Mouse (Mus musculus): ENCODE data around the gene Ddx52. TPM values are rescaled to one million over a fixed set of nuclear protein-coding genes. Genes with fewer than 3 reads are reported as not detected.

Ddx52 gene
- 19.0 and 23.8 TPM in 2 replicates for polyA plus RNA-seq (2014; fragmentation: Nextera tagmentation; extraction: Ambion mirVana)

- WGBS: 2% methylated on average over 49 of the region's 49 CpGs
- Histone ChIP-seq H3K9ac (replicated peaks; ENCODE audit: low read depth, low read length) (peak within 1 kb of the TSS; percentile 80), H3K4me1 (ENCODE audit: control insufficient read depth, insufficient read depth, low read length) (peaks cover 7% of the 10 kb centered on the region), H3K4me2 (ENCODE audit: low read depth, low read length) (peak within 1 kb of the TSS; percentile 54), H3K9me3 (ENCODE audit: control insufficient read depth, low read length) (no peaks in the 10 kb centered on the region), H3K4me3 (ENCODE audit: low read depth, low read length) (peak within 1 kb of the TSS; percentile 85), H3K27me3 (ENCODE audit: control insufficient read depth, insufficient read depth, low read length) (no peaks in the 10 kb centered on the region), H3K36me3 (ENCODE audit: control insufficient read depth, insufficient read depth, low read length) (peaks cover 31% of the 10 kb centered on the region), H3K27ac (ENCODE audit: low read depth, low read length) (peak within 1 kb of the TSS; percentile 60)
- ATAC-seq (ENCODE audit: low read depth): peak; percentile 94
These were observed at the start of gene Ddx52 for GRCm38 (mm10) chr11:83941950-83942840. Ddx52 (plus strand) TSS chr11:83942062.

- Histone ChIP-seq H3K4me3 (ENCODE audit: low read depth, low read length) (no peak overlapping the region), H3K27ac (ENCODE audit: low read depth, low read length) (no peak overlapping the region), H3K4me2 (ENCODE audit: low read depth, low read length) (no peak overlapping the region), H3K27me3 (ENCODE audit: control insufficient read depth, insufficient read depth, low read length) (no peaks in the 10 kb centered on the region), H3K4me1 (ENCODE audit: control insufficient read depth, insufficient read depth, low read length) (no peaks in the 10 kb centered on the region), H3K9me3 (ENCODE audit: control insufficient read depth, low read length) (no peaks in the 10 kb centered on the region), H3K36me3 (ENCODE audit: control insufficient read depth, insufficient read depth, low read length) (no peaks in the 10 kb centered on the region), H3K9ac (replicated peaks; ENCODE audit: low read depth, low read length) (no peak overlapping the region)
- ATAC-seq (ENCODE audit: low read depth): no peak
- WGBS: 84% methylated on average over 9 of the region's 9 CpGs
These were observed 48.5 kb upstream of the Ddx52 start for GRCm38 (mm10) chr11:83893325-83893724.

DNA sequence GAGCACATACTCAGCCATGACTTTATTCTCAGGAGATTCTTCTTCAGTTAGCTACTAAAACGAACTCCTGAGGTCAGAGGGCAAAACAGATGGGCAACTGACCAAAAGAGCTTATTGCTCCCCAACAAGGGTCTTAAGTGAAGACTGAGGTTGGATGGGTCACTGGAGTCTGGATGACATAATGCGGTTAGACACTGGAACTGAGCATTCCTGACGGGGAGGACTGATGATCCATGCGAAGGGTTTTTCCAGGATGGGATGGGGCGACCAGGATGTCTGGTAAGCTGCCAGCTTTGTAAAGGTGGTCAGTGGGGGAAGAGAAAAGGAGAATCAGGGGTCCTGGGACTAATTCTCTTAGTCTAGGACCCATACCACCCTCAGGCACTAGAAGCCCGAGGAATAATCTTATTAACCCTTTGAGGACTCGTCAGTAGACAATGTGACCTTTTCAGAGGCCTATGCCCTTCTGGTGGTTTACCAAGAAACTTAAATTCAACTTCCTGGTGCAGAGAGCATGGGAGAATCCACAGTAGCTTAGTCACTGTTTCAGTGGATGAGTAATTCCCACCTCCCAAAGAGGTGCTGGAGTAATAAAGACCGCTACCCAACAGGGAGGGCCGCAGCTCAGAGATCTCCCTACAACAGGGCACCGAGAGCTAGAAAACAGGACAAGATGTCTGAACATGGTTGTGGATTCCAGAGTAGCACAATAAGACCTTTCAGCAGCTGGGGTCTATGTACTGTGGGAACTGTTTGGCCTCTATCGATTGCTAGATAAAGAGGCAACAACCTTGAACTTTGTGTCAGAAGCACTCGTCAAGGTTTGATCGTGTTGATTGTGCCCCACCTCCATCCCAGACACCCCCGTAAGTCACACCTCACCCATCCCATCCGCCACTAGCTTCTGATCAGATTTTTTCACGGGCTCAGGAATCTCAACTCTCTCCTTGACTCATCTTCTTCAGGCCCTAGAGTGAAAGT lies 45.1 kb upstream of the Ddx52 start:
- Histone ChIP-seq H3K4me2 (ENCODE audit: low read depth, low read length) (no peak overlapping the region), H3K27me3 (ENCODE audit: control insufficient read depth, insufficient read depth, low read length) (no peaks in the 10 kb centered on the region), H3K9me3 (ENCODE audit: control insufficient read depth, low read length) (no peaks in the 10 kb centered on the region), H3K4me3 (ENCODE audit: low read depth, low read length) (no peak overlapping the region), H3K27ac (ENCODE audit: low read depth, low read length) (no peak overlapping the region), H3K9ac (replicated peaks; ENCODE audit: low read depth, low read length) (no peak overlapping the region), H3K4me1 (ENCODE audit: control insufficient read depth, insufficient read depth, low read length) (no peaks in the 10 kb centered on the region), H3K36me3 (ENCODE audit: control insufficient read depth, insufficient read depth, low read length) (no peaks in the 10 kb centered on the region)
- 91% methylated on average over 16 of the region's 16 CpGs for WGBS
- ATAC-seq (ENCODE audit: low read depth): no peak

GRCm38 (mm10) chr11:83897569-83897968 lies 44.3 kb upstream of the Ddx52 start:
- no peak for ATAC-seq (ENCODE audit: low read depth)
- Histone ChIP-seq H3K27me3 (ENCODE audit: control insufficient read depth, insufficient read depth, low read length) (no peaks in the 10 kb centered on the region), H3K27ac (ENCODE audit: low read depth, low read length) (no peak overlapping the region), H3K9ac (replicated peaks; ENCODE audit: low read depth, low read length) (no peak overlapping the region), H3K4me1 (ENCODE audit: control insufficient read depth, insufficient read depth, low read length) (no peaks in the 10 kb centered on the region), H3K4me2 (ENCODE audit: low read depth, low read length) (no peak overlapping the region), H3K4me3 (ENCODE audit: low read depth, low read length) (no peak overlapping the region), H3K9me3 (ENCODE audit: control insufficient read depth, low read length) (no peaks in the 10 kb centered on the region), H3K36me3 (ENCODE audit: control insufficient read depth, insufficient read depth, low read length) (no peaks in the 10 kb centered on the region)
- 77% methylated on average over 7 of the region's 7 CpGs for WGBS

GRCm38 (mm10) chr11:83902812-83903211 lies 39.0 kb upstream of the Ddx52 start:
- H3K9me3 ChIP-seq (ENCODE audit: control insufficient read depth, low read length): no peaks in the 10 kb centered on the region
- H3K27me3 ChIP-seq (ENCODE audit: control insufficient read depth, insufficient read depth, low read length): no peaks in the 10 kb centered on the region
- no peak for ATAC-seq (ENCODE audit: low read depth)
- 86% methylated on average over 3 of the region's 3 CpGs for WGBS
- no peak overlapping the region for H3K27ac ChIP-seq (ENCODE audit: low read depth, low read length)
- H3K4me2 ChIP-seq (ENCODE audit: low read depth, low read length): no peak overlapping the region
- H3K9ac ChIP-seq (replicated peaks; ENCODE audit: low read depth, low read length): no peak overlapping the region
- H3K4me3 ChIP-seq (ENCODE audit: low read depth, low read length): no peak overlapping the region
- no peaks in the 10 kb centered on the region for H3K4me1 ChIP-seq (ENCODE audit: control insufficient read depth, insufficient read depth, low read length)
- no peaks in the 10 kb centered on the region for H3K36me3 ChIP-seq (ENCODE audit: control insufficient read depth, insufficient read depth, low read length)

GRCm38 (mm10) chr11:83905756-83906155 lies 36.1 kb upstream of the Ddx52 start:
- H3K4me1 ChIP-seq (ENCODE audit: control insufficient read depth, insufficient read depth, low read length): no peaks in the 10 kb centered on the region
- H3K4me2 ChIP-seq (ENCODE audit: low read depth, low read length): no peak overlapping the region
- H3K9me3 ChIP-seq (ENCODE audit: control insufficient read depth, low read length): no peaks in the 10 kb centered on the region
- WGBS: 53% methylated on average over 5 of the region's 5 CpGs
- no peak for ATAC-seq (ENCODE audit: low read depth)
- no peaks in the 10 kb centered on the region for H3K27me3 ChIP-seq (ENCODE audit: control insufficient read depth, insufficient read depth, low read length)
- no peak overlapping the region for H3K27ac ChIP-seq (ENCODE audit: low read depth, low read length)
- no peaks in the 10 kb centered on the region for H3K36me3 ChIP-seq (ENCODE audit: control insufficient read depth, insufficient read depth, low read length)
- no peak overlapping the region for H3K9ac ChIP-seq (replicated peaks; ENCODE audit: low read depth, low read length)
- no peak overlapping the region for H3K4me3 ChIP-seq (ENCODE audit: low read depth, low read length)

GRCm38 (mm10) chr11:83908376-83908775 lies 33.5 kb upstream of the Ddx52 start:
- Histone ChIP-seq H3K27ac (ENCODE audit: low read depth, low read length) (no peak overlapping the region), H3K27me3 (ENCODE audit: control insufficient read depth, insufficient read depth, low read length) (no peaks in the 10 kb centered on the region), H3K4me3 (ENCODE audit: low read depth, low read length) (no peak overlapping the region), H3K4me2 (ENCODE audit: low read depth, low read length) (no peak overlapping the region), H3K36me3 (ENCODE audit: control insufficient read depth, insufficient read depth, low read length) (no peaks in the 10 kb centered on the region), H3K4me1 (ENCODE audit: control insufficient read depth, insufficient read depth, low read length) (no peaks in the 10 kb centered on the region), H3K9ac (replicated peaks; ENCODE audit: low read depth, low read length) (no peak overlapping the region), H3K9me3 (ENCODE audit: control insufficient read depth, low read length) (no peaks in the 10 kb centered on the region)
- no peak for ATAC-seq (ENCODE audit: low read depth)
- WGBS: 18% methylated on average over 7 of the region's 7 CpGs

DNA sequence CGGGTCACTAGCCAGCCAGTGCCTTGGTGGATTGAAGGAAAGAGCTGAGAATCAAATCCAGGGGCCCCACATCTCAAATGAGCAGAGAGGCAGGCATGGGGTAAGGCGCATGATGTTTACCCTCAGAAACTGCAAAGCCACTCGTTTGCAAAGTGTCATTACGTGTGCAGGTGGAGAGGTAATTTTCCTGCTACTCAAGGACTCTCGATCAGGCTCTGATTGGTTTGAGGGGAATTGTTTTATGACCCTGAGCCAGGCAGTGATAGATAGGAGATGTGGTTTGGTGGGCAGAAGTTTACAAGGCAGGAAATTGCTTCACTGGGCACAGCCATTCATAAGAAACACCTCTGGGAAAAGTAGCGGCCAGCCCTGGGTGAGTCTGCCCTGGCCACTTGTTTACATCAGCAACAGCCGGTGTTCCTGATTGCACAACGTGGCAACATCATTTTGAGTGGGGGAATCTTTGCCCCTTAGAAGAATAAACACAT lies 28.0 kb upstream of the Ddx52 start:
- H3K4me3 ChIP-seq (ENCODE audit: low read depth, low read length): no peak overlapping the region
- H3K4me2 ChIP-seq (ENCODE audit: low read depth, low read length): no peak overlapping the region
- no peak overlapping the region for H3K9ac ChIP-seq (replicated peaks; ENCODE audit: low read depth, low read length)
- ATAC-seq (ENCODE audit: low read depth): no peak
- no peaks in the 10 kb centered on the region for H3K27me3 ChIP-seq (ENCODE audit: control insufficient read depth, insufficient read depth, low read length)
- no peaks in the 10 kb centered on the region for H3K4me1 ChIP-seq (ENCODE audit: control insufficient read depth, insufficient read depth, low read length)
- H3K36me3 ChIP-seq (ENCODE audit: control insufficient read depth, insufficient read depth, low read length): no peaks in the 10 kb centered on the region
- 16% methylated on average over 8 of the region's 8 CpGs for WGBS
- no peaks in the 10 kb centered on the region for H3K9me3 ChIP-seq (ENCODE audit: control insufficient read depth, low read length)
- no peak overlapping the region for H3K27ac ChIP-seq (ENCODE audit: low read depth, low read length)

All from neural tube, embryonic 14.5 days (tissue).